Mouse (Mus musculus) forebrain, embryonic 14.5 days (tissue): ENCODE measurements at regions not wholly inside any gene's neighbourhood (a gene's known extent, or its start where the extent isn't known, plus 50 kb on each side); places are given as distances from the start of the nearest gene placed in this dataset.
A peak's percentile ranks its signal among the peaks of the same experiment; 100 is the strongest.

Source experiments
- ATAC-seq: fragments of 200-750 bp; cut with Nextera tagmentation; 2 replicates; pipeline ENCODE4 v1.8.0; 2017; ENCODE audit warnings: mild to moderate bottlenecking, moderate library complexity
- DNase-seq: peaks from one replicate; pipeline ENCODE4 v3.0.0-alpha.2; 2015; ENCODE audit warnings: low spot score
- H3K27ac ChIP-seq: fragments of 300-500 bp; sonication (generic); 2 replicates; pipeline ENCODE4 v1.5.1; 2014; ENCODE audit warnings: low read depth, mild to moderate bottlenecking, control low read depth, low read length, moderate library complexity
- H3K27me3 ChIP-seq: fragments of 300-500 bp; sonication (generic); replicated peaks from 2 replicates; pipeline ENCODE4 v1.6.1; 2014; ENCODE audit warnings: low read length, control low read depth, mixed read lengths; ENCODE audit not compliant: control insufficient read depth, insufficient read depth
- H3K36me3 ChIP-seq: fragments of 300-500 bp; sonication (generic); 2 replicates; pipeline ENCODE4 v1.6.1; 2014; ENCODE audit warnings: low read length, control low read depth; ENCODE audit not compliant: control insufficient read depth, insufficient read depth
- H3K4me1 ChIP-seq: fragments of 300-500 bp; sonication (generic); 2 replicates; pipeline ENCODE4 v1.6.1; 2014; ENCODE audit warnings: antibody characterized with exemption, low read length, control low read depth; ENCODE audit not compliant: control insufficient read depth, insufficient read depth
- H3K4me2 ChIP-seq: fragments of 300-500 bp; sonication (generic); 2 replicates; pipeline ENCODE4 v1.6.1; 2014; ENCODE audit warnings: mild to moderate bottlenecking, control low read depth, low read length
- H3K4me3 ChIP-seq: fragments of 300-500 bp; sonication (generic); 2 replicates; pipeline ENCODE4 v1.5.1; 2014; ENCODE audit warnings: low read depth, low read length, control low read depth
- H3K9ac ChIP-seq: fragments of 300-500 bp; sonication (generic); 2 replicates; pipeline ENCODE4 v1.6.1; 2014; ENCODE audit warnings: mild to moderate bottlenecking, low read length, control low read depth, moderate library complexity
- H3K9me3 ChIP-seq: fragments of 300-500 bp; sonication (generic); replicated peaks from 2 replicates; pipeline ENCODE4 v1.6.1; 2016; ENCODE audit warnings: low read length, control low read depth, mixed read lengths; ENCODE audit not compliant: control insufficient read depth
- WGBS: fragments of 180-500 bp; shearing (Covaris S2); extraction: QIAGEN DNeasy Blood & Tissue Kit; methylation state at CpG from one replicate; pipeline ENCODE4 v1.1.7; 2014; 5-methylcytosine and 5-hydroxymethylcytosine counted together

GRCm38 (mm10) chr8:12158188-12158587, 120.4 kb upstream of the A230072I06Rik start:
- Histone ChIP-seq H3K4me2 (no peak overlapping the region), H3K4me1 (peaks cover 5% of the 10 kb centered on the region), H3K9ac (no peak overlapping the region), H3K27ac (no peak overlapping the region), H3K36me3 (no peaks in the 10 kb centered on the region), H3K27me3 (peaks cover 6% of the 10 kb centered on the region), H3K4me3 (no peak overlapping the region), H3K9me3 (no peaks in the 10 kb centered on the region)
- DNase-seq (no peak), ATAC-seq (no peak)
- WGBS: 96% methylated on average over 9 of the region's 9 CpGs

- Histone ChIP-seq H3K4me2 (peak overlapping the region; percentile 15), H3K9ac (no peak overlapping the region), H3K4me1 (peaks cover 26% of the 10 kb centered on the region), H3K27ac (no peak overlapping the region), H3K36me3 (no peaks in the 10 kb centered on the region), H3K27me3 (peaks cover 13% of the 10 kb centered on the region), H3K9me3 (no peaks in the 10 kb centered on the region), H3K4me3 (no peak overlapping the region)
- WGBS: 16% methylated on average over 22 of the region's 22 CpGs
- ATAC-seq (no peak), DNase-seq (peak; percentile 57)
Measured at GRCm38 (mm10) chr8:12162921-12163705, 115.5 kb upstream of the A230072I06Rik start.

- DNase-seq (peak; percentile 89), ATAC-seq (peak; percentile 74)
- Histone ChIP-seq H3K4me1 (peaks cover 34% of the 10 kb centered on the region), H3K27me3 (peaks cover 13% of the 10 kb centered on the region), H3K9me3 (no peaks in the 10 kb centered on the region), H3K4me2 (peak overlapping the region; percentile 44), H3K4me3 (peak overlapping the region; percentile 9; the same call in 1 of the 2 replicates), H3K9ac (peak overlapping the region; percentile 43; the same call in 1 of the 2 replicates), H3K27ac (peak overlapping the region; percentile 67), H3K36me3 (no peaks in the 10 kb centered on the region)
- WGBS: 5% methylated on average over 23 of the region's 23 CpGs
Measured at GRCm38 (mm10) chr8:12165487-12166152, 113.0 kb upstream of the A230072I06Rik start.

- Histone ChIP-seq H3K27me3 (0 out of 2 replicates have a peak, but pooled peaks cover 3% of the 10 kb centered on the region), H3K36me3 (no peaks in the 10 kb centered on the region), H3K4me3 (no peak overlapping the region), H3K4me2 (no peak overlapping the region), H3K9ac (no peak overlapping the region), H3K27ac (no peak overlapping the region), H3K9me3 (no peaks in the 10 kb centered on the region), H3K4me1 (peaks cover 27% of the 10 kb centered on the region)
- ATAC-seq: no peak
- WGBS: 71% methylated on average over 12 of the region's 12 CpGs
- DNase-seq: no peak
Measured at GRCm38 (mm10) chr8:12171788-12172187, 106.8 kb upstream of the A230072I06Rik start.

- WGBS: 36% methylated on average over 13 of the region's 13 CpGs
- no peak overlapping the region for H3K27ac ChIP-seq
- H3K4me1 ChIP-seq: peaks cover 18% of the 10 kb centered on the region
- H3K36me3 ChIP-seq: no peaks in the 10 kb centered on the region
- ATAC-seq: peak; percentile 31; the same call in 1 of the 2 replicates
- H3K9me3 ChIP-seq: no peaks in the 10 kb centered on the region
- H3K27me3 ChIP-seq: no peaks in the 10 kb centered on the region
- H3K4me2 ChIP-seq: no peak overlapping the region
- no peak overlapping the region for H3K4me3 ChIP-seq
- no peak overlapping the region for H3K9ac ChIP-seq
- DNase-seq: peak; percentile 72
Measured at GRCm38 (mm10) chr8:12175496-12175895, 103.1 kb upstream of the A230072I06Rik start.

- no peak for ATAC-seq
- H3K4me1 ChIP-seq: peaks cover 23% of the 10 kb centered on the region
- H3K9ac ChIP-seq: no peak overlapping the region
- WGBS: 51% methylated on average over 4 of the region's 4 CpGs
- no peaks in the 10 kb centered on the region for H3K9me3 ChIP-seq
- DNase-seq: no peak
- no peak overlapping the region for H3K4me2 ChIP-seq
- H3K27ac ChIP-seq: no peak overlapping the region
- H3K4me3 ChIP-seq: no peak overlapping the region
- H3K27me3 ChIP-seq: peaks cover 4% of the 10 kb centered on the region; the same call in 1 of the 2 replicates
- no peaks in the 10 kb centered on the region for H3K36me3 ChIP-seq
Measured at GRCm38 (mm10) chr8:12184666-12185065, 94.0 kb upstream of the A230072I06Rik start.

GRCm38 (mm10) chr8:12187366-12187765, 91.3 kb upstream of the A230072I06Rik start:
- Histone ChIP-seq H3K4me1 (peaks cover 23% of the 10 kb centered on the region), H3K36me3 (no peaks in the 10 kb centered on the region), H3K4me3 (no peak overlapping the region), H3K9me3 (no peaks in the 10 kb centered on the region), H3K4me2 (no peak overlapping the region), H3K27me3 (peaks cover 4% of the 10 kb centered on the region; the same call in 1 of the 2 replicates), H3K27ac (no peak overlapping the region), H3K9ac (no peak overlapping the region)
- WGBS: 97% methylated on average over 3 of the region's 3 CpGs
- no peak for DNase-seq
- no peak for ATAC-seq

- Histone ChIP-seq H3K9me3 (no peaks in the 10 kb centered on the region), H3K4me2 (no peak overlapping the region), H3K27ac (0 out of 2 replicates have a peak overlapping the region, but pooled peaks have one; percentile 17), H3K9ac (no peak overlapping the region), H3K36me3 (no peaks in the 10 kb centered on the region), H3K27me3 (peaks cover 4% of the 10 kb centered on the region; the same call in 1 of the 2 replicates), H3K4me3 (no peak overlapping the region), H3K4me1 (peaks cover 23% of the 10 kb centered on the region)
- ATAC-seq (no peak), DNase-seq (no peak)
- 77% methylated on average over 5 of the region's 5 CpGs for WGBS
Measured at GRCm38 (mm10) chr8:12188451-12188850, 90.2 kb upstream of the A230072I06Rik start.
